Mouse (Mus musculus) liver, adult 2 months (tissue): Measurements from ENCODE around the gene F2.

ENCODE experiments used
- CTCF ChIP-seq: fragments of 200-500 bp; IDR thresholded peaks from 2 replicates; pipeline ENCODE4 v1.5.1; 2011; ENCODE audit warnings: low read depth, low read length, control low read depth
- POLR2A ChIP-seq: fragments of 200-500 bp; IDR thresholded peaks from 2 replicates; pipeline ENCODE4 v1.6.1; 2011; ENCODE audit warnings: low read length, control low read depth; ENCODE audit not compliant: insufficient read depth; ENCODE audit errors: extremely low read depth

- TF ChIP-seq CTCF (peak; percentile 14; the same call in 1 of the 2 replicates), POLR2A (no peak)
Measured at GRCm38 (mm10) chr2:91602389-91602788, 33.8 kb downstream of the F2 start.
